Mouse (Mus musculus) adrenal gland, adult (tissue): Measurements from ENCODE around the gene Marc2.
A peak's percentile ranks its signal among the peaks of the same experiment; 100 is the strongest.

ENCODE experiments used
- DNase-seq, 2 experiments: peaks; one replicate each; pipeline ENCODE4 v3.0.0; 2022 to 2023; ENCODE audit warnings: low spot score in 1 of 2; ENCODE audit not compliant: inconsistent age in 2 of 2

Marc2 gene

GRCm38 (mm10) chr1:184857216-184857615 is 11.0 kb upstream of the Marc2 start:
- no peak for DNase-seq

- DNase-seq: peak; percentile 27 to 65
Measured at GRCm38 (mm10) chr1:184853922-184854321, 7.7 kb upstream of the Marc2 start.

- DNase-seq: peak; percentile 80 to 91
Measured at GRCm38 (mm10) chr1:184853339-184853738, 7.1 kb upstream of the Marc2 start.

GRCm38 (mm10) chr1:184851741-184852618 is 5.7 kb upstream of the Marc2 start:
- peak; percentile 89 to 95 for DNase-seq

GRCm38 (mm10) chr1:184851166-184851565 is 4.9 kb upstream of the Marc2 start:
- DNase-seq: peak; percentile 53 to 72

GRCm38 (mm10) chr1:184846973-184847372 is 722 bp upstream of the Marc2 start:
- no peak for DNase-seq

GRCm38 (mm10) chr1:184845111-184846071 is 860 bp downstream of the Marc2 start:
- peak; percentile 96 to 98 for DNase-seq

- peak; percentile 53 to 82 for DNase-seq
Measured at GRCm38 (mm10) chr1:184844326-184845066, 1.8 kb downstream of the Marc2 start.

GRCm38 (mm10) chr1:184837649-184838048 is 8.6 kb downstream of the Marc2 start:
- no peak for DNase-seq

- DNase-seq: no peak
Measured at GRCm38 (mm10) chr1:184836350-184836749, 9.9 kb downstream of the Marc2 start.

- no peak for DNase-seq
Measured at GRCm38 (mm10) chr1:184833499-184833898, 12.8 kb downstream of the Marc2 start.

- no peak for DNase-seq
Measured at GRCm38 (mm10) chr1:184832211-184832610, 14.0 kb downstream of the Marc2 start.

- no peak for DNase-seq
Measured at GRCm38 (mm10) chr1:184829897-184830296, 16.4 kb downstream of the Marc2 start.

GRCm38 (mm10) chr1:184827175-184827701 is 19.0 kb downstream of the Marc2 start:
- peak; percentile 74 to 80 for DNase-seq

- DNase-seq: peak in 1 of 2 experiments; percentile 75
Measured at GRCm38 (mm10) chr1:184825093-184825492, 21.2 kb downstream of the Marc2 start.

- peak; percentile 96 to 98 for DNase-seq
Measured at GRCm38 (mm10) chr1:184824439-184824851, 21.8 kb downstream of the Marc2 start.

GRCm38 (mm10) chr1:184822678-184823077 is 23.6 kb downstream of the Marc2 start:
- peak in 1 of 2 experiments; percentile 51 for DNase-seq

- no peak for DNase-seq
Measured at GRCm38 (mm10) chr1:184817768-184818167, 28.5 kb downstream of the Marc2 start.

GRCm38 (mm10) chr1:184811716-184812250 is 34.5 kb downstream of the Marc2 start:
- DNase-seq: no peak
